Mouse (Mus musculus) G1E (cell line): ENCODE measurements around the gene Krtcap3.

Experiments used
- CTCF ChIP-seq: IDR thresholded peaks from 2 replicates; pipeline ENCODE4 v1.5.1; 2012; ENCODE audit warnings: low read depth, low read length, inconsistent platforms, mixed read lengths
- GATA1 ChIP-seq: IDR thresholded peaks from 2 replicates; pipeline ENCODE4 v1.6.1; 2012; ENCODE audit warnings: borderline replicate concordance, low read length, inconsistent platforms, mixed read lengths
- GATA2 ChIP-seq: IDR thresholded peaks from 2 replicates; pipeline ENCODE4 v1.6.1; 2012; ENCODE audit warnings: low read depth, low read length, inconsistent platforms, borderline replicate concordance
- POLR2AphosphoS5 ChIP-seq: IDR thresholded peaks from 2 replicates; pipeline ENCODE4 v1.6.1; 2012; ENCODE audit warnings: low read depth, low read length, inconsistent platforms; ENCODE audit not compliant: insufficient replicate concordance
- TAL1 ChIP-seq: conservative IDR thresholded peaks from 2 replicates; pipeline ENCODE4 v1.6.1; 2012; ENCODE audit warnings: low read depth, low read length, inconsistent platforms, mixed read lengths

- no peak for TF ChIP-seq CTCF
- TF ChIP-seq GATA1 = no peak
- 0 out of 2 replicates have a peak, but pooled peaks have one; percentile 69 for TF ChIP-seq POLR2AphosphoS5
- TF ChIP-seq TAL1 = no peak
- TF ChIP-seq GATA2 = no peak
These were observed 30.8 kb upstream of the Krtcap3 start, which contains the start of gene Ppm1g for GRCm38 (mm10) chr5:31220448-31221303.
